Mouse (Mus musculus) embryonic facial prominence, embryonic 11.5 days (tissue): ENCODE results near the gene Pfdn2. TPM values are rescaled to one million over a fixed set of nuclear protein-coding genes. Genes with fewer than 3 reads are reported as not detected.

ENCODE experiments used
- ATAC-seq: fragments of 200-750 bp; cut with Nextera tagmentation; replicated peaks from 2 replicates; pipeline ENCODE4 v1.8.0; 2017; ENCODE audit warnings: low read depth; ENCODE audit not compliant: insufficient number of reproducible peaks, low FRiP score, low TSS enrichment
- DNase-seq: peaks from one replicate; pipeline ENCODE4 v3.0.0-alpha.2; 2015; ENCODE audit warnings: low spot score
- H3K27ac ChIP-seq: fragments of 300-500 bp; sonication (generic); replicated peaks from 2 replicates; pipeline ENCODE4 v1.5.1; 2014; ENCODE audit warnings: mild to moderate bottlenecking, low read depth, low read length, control low read depth
- H3K27me3 ChIP-seq: fragments of 300-500 bp; sonication (generic); 2 replicates; pipeline ENCODE4 v1.6.1; 2014; ENCODE audit warnings: mild to moderate bottlenecking, low read length, moderate library complexity, mixed read lengths; ENCODE audit not compliant: control insufficient read depth, insufficient read depth
- H3K36me3 ChIP-seq: fragments of 300-500 bp; sonication (generic); replicated peaks from 2 replicates; pipeline ENCODE4 v1.6.1; 2014; ENCODE audit warnings: low read depth, mild to moderate bottlenecking, low read length, moderate library complexity, mixed read lengths; ENCODE audit not compliant: control insufficient read depth, insufficient read depth
- H3K4me1 ChIP-seq: fragments of 300-500 bp; sonication (generic); 2 replicates; pipeline ENCODE4 v1.6.1; 2014; ENCODE audit warnings: low read length, mixed read lengths; ENCODE audit not compliant: control insufficient read depth, insufficient read depth
- H3K4me2 ChIP-seq: fragments of 300-500 bp; sonication (generic); 2 replicates; pipeline ENCODE4 v1.6.1; 2014; ENCODE audit warnings: low read depth, mild to moderate bottlenecking, control low read depth, low read length, moderate library complexity
- H3K4me3 ChIP-seq: fragments of 300-500 bp; sonication (generic); 2 replicates; pipeline ENCODE4 v1.5.1; 2014; ENCODE audit warnings: low read depth, low read length, control low read depth
- H3K9ac ChIP-seq: fragments of 300-500 bp; sonication (generic); replicated peaks from 2 replicates; pipeline ENCODE4 v1.6.1; 2014; ENCODE audit warnings: mild to moderate bottlenecking, control low read depth, low read length
- H3K9me3 ChIP-seq: fragments of 300-500 bp; sonication (generic); replicated peaks from 2 replicates; pipeline ENCODE4 v1.6.1; 2016; ENCODE audit warnings: mild to moderate bottlenecking, low read length, inconsistent platforms, mixed read lengths; ENCODE audit not compliant: control insufficient read depth
- WGBS: fragments of 180-500 bp; shearing (Covaris S2); extraction: QIAGEN DNeasy Blood & Tissue Kit; methylation state at CpG from one replicate; pipeline ENCODE4 v1.1.7; 2014; 5-methylcytosine and 5-hydroxymethylcytosine counted together
- polyA plus RNA-seq: library from polyadenylated mRNA; unstranded; fragments of >200 nt; fragmentation: Nextera tagmentation; extraction: Ambion mirVana; gene quantifications from 2 replicates; pipeline ENCODE4 v1.2.1, GENCODE M21; 2014

Gene Pfdn2
- polyA plus RNA-seq, 1 experiment from 2014 or later, result 70.1 TPM

GRCm38 (mm10) chr1:171390101-171390500, 44.6 kb downstream of the Pfdn2 start:
- H3K27ac ChIP-seq, result no peak overlapping the region
- DNase-seq, result no peak
- H3K27me3 ChIP-seq, result no peaks in the 10 kb centered on the region
- H3K9ac ChIP-seq, result no peak overlapping the region
- no peak overlapping the region for H3K4me3 ChIP-seq
- 92% methylated on average over 4 of the region's 4 CpGs for WGBS
- no peaks in the 10 kb centered on the region for H3K4me1 ChIP-seq
- H3K4me2 ChIP-seq, result no peak overlapping the region
- H3K36me3 ChIP-seq, result no peaks in the 10 kb centered on the region
- no peak for ATAC-seq
- H3K9me3 ChIP-seq, result no peaks in the 10 kb centered on the region

- no peaks in the 10 kb centered on the region for H3K36me3 ChIP-seq
- no peak overlapping the region for H3K27ac ChIP-seq
- no peak overlapping the region for H3K9ac ChIP-seq
- no peaks in the 10 kb centered on the region for H3K4me1 ChIP-seq
- no peak overlapping the region for H3K4me2 ChIP-seq
- 71% methylated on average over 4 of the region's 4 CpGs for WGBS
- H3K27me3 ChIP-seq, result no peaks in the 10 kb centered on the region
- no peak overlapping the region for H3K4me3 ChIP-seq
- DNase-seq (no peak), ATAC-seq (no peak)
- no peaks in the 10 kb centered on the region for H3K9me3 ChIP-seq
Observed at GRCm38 (mm10) chr1:171401821-171402220, 56.4 kb downstream of the Pfdn2 start.

- no peak overlapping the region for H3K4me2 ChIP-seq
- no peak overlapping the region for H3K9ac ChIP-seq
- no peak overlapping the region for H3K27ac ChIP-seq
- H3K4me1 ChIP-seq, result no peaks in the 10 kb centered on the region
- H3K4me3 ChIP-seq, result no peak overlapping the region
- H3K9me3 ChIP-seq, result no peaks in the 10 kb centered on the region
- H3K36me3 ChIP-seq, result no peaks in the 10 kb centered on the region
- ATAC-seq (no peak), DNase-seq (no peak)
- 69% methylated on average over 9 of the region's 9 CpGs for WGBS
- H3K27me3 ChIP-seq, result no peaks in the 10 kb centered on the region
Observed at GRCm38 (mm10) chr1:171402991-171403390, 57.5 kb downstream of the Pfdn2 start.

- Histone ChIP-seq H3K4me3 (no peak overlapping the region), H3K36me3 (no peaks in the 10 kb centered on the region), H3K9ac (no peak overlapping the region), H3K9me3 (no peaks in the 10 kb centered on the region), H3K27ac (no peak overlapping the region), H3K27me3 (no peaks in the 10 kb centered on the region), H3K4me1 (no peaks in the 10 kb centered on the region), H3K4me2 (no peak overlapping the region)
- DNase-seq (no peak), ATAC-seq (no peak)
- 82% methylated on average over 5 of the region's 5 CpGs for WGBS
Observed at GRCm38 (mm10) chr1:171407263-171407662, 61.8 kb downstream of the Pfdn2 start.

Other genes with a start within 250 kb of the Pfdn2 start
- 1.4 and 1.7 TPM in 2 replicates for gene Cfap126, start 231.8 kb upstream of the Pfdn2 start, polyA plus RNA-seq
- 252 and 267 TPM in 2 replicates for gene Sdhc, start 195.1 kb upstream of the Pfdn2 start, polyA plus RNA-seq
- gene Mpz, start 195.0 kb upstream of the Pfdn2 start, polyA plus RNA-seq, result 1.1 and 1.9 TPM in 2 replicates
- gene Pcp4l1, start 149.4 kb upstream of the Pfdn2 start, polyA plus RNA-seq, result 13.5 and 15.6 TPM in 2 replicates
- gene Nr1i3, start 131.7 kb upstream of the Pfdn2 start, polyA plus RNA-seq, result 0.22 and 0.26 TPM in 2 replicates
- gene Tomm40l, start 123.2 kb upstream of the Pfdn2 start, polyA plus RNA-seq, result 20.2 and 29.9 TPM in 2 replicates
- 3.5 and 3.7 TPM in 2 replicates for gene Apoa2, start 120.6 kb upstream of the Pfdn2 start, polyA plus RNA-seq
- 19.9 and 22.0 TPM in 2 replicates for gene Fcer1g, start 111.3 kb upstream of the Pfdn2 start, polyA plus RNA-seq
- 5.1 and 6.1 TPM in 2 replicates for gene Adamts4, start 95.2 kb upstream of the Pfdn2 start, polyA plus RNA-seq
- gene Ndufs2, start 94.3 kb upstream of the Pfdn2 start, polyA plus RNA-seq, result 266 and 272 TPM in 2 replicates
- gene B4galt3, start 75.3 kb upstream of the Pfdn2 start, polyA plus RNA-seq, result 56.8 and 60.5 TPM in 2 replicates
- 58.3 and 59.8 TPM in 2 replicates for gene Ppox, start 64.5 kb upstream of the Pfdn2 start, polyA plus RNA-seq
- 96.1 and 102 TPM in 2 replicates for gene Usp21, start 57.7 kb upstream of the Pfdn2 start, polyA plus RNA-seq
- 109 and 114 TPM in 2 replicates for gene Ufc1, start 50.6 kb upstream of the Pfdn2 start, polyA plus RNA-seq
- gene Dedd, start 16.5 kb upstream of the Pfdn2 start, polyA plus RNA-seq, result 51.7 and 56.7 TPM in 2 replicates
- gene Nit1, start within 50 bp of the Pfdn2 start, polyA plus RNA-seq, result 29.8 and 31.5 TPM in 2 replicates
- 1.2 and 1.4 TPM in 2 replicates for gene Klhdc9, start 15.1 kb downstream of the Pfdn2 start, polyA plus RNA-seq
- gene Nectin4, start 24.4 kb downstream of the Pfdn2 start, polyA plus RNA-seq, result 2.4 and 2.5 TPM in 2 replicates
- 0.39 and 0.52 TPM in 2 replicates for gene Arhgap30, start 43.3 kb downstream of the Pfdn2 start, polyA plus RNA-seq
- gene Usf1, start 65.6 kb downstream of the Pfdn2 start, polyA plus RNA-seq, result 101 and 108 TPM in 2 replicates
- gene Tstd1, start 73.2 kb downstream of the Pfdn2 start, polyA plus RNA-seq, result 2.2 and 3.2 TPM in 2 replicates
- gene F11r, start 91.9 kb downstream of the Pfdn2 start, polyA plus RNA-seq, result 21.1 and 23.1 TPM in 2 replicates
- 10.7 and 12.3 TPM in 2 replicates for gene Alyref2, start 157.8 kb downstream of the Pfdn2 start, polyA plus RNA-seq
- gene Itln1, start 189.6 kb downstream of the Pfdn2 start, polyA plus RNA-seq, result not detected in 2 replicates
- gene Cd244a, start 213.5 kb downstream of the Pfdn2 start, polyA plus RNA-seq, result not detected in 2 replicates